Mouse (Mus musculus) ES-Bruce4 (cell line): ENCODE measurements at regions not wholly inside any gene's neighbourhood (a gene's known extent, or its start where the extent isn't known, plus 50 kb on each side); places are given as distances from the start of the nearest gene placed in this dataset.

Source experiments
- H3K27ac ChIP-seq: 2 replicates; pipeline ENCODE4 v1.5.1; 2012; ENCODE audit warnings: low read length, inconsistent platforms; ENCODE audit not compliant: insufficient read depth
- H3K27me3 ChIP-seq: 2 replicates; pipeline ENCODE4 v1.6.1; 2012; ENCODE audit warnings: mild to moderate bottlenecking, low read length, inconsistent platforms; ENCODE audit not compliant: control insufficient read depth, poor library complexity, insufficient read depth, severe bottlenecking
- H3K36me3 ChIP-seq: 2 replicates; pipeline ENCODE4 v1.6.1; 2012; ENCODE audit warnings: inconsistent platforms, mild to moderate bottlenecking, low read length, moderate library complexity; ENCODE audit not compliant: control insufficient read depth, poor library complexity, insufficient read depth, severe bottlenecking
- H3K4me1 ChIP-seq: one replicate; pipeline ENCODE4 v1.8.1; 2011; ENCODE audit warnings: low read length; ENCODE audit not compliant: control insufficient read depth, insufficient read depth
- H3K4me3 ChIP-seq: 2 replicates; pipeline ENCODE4 v1.5.1; 2011; ENCODE audit warnings: low read depth, mild to moderate bottlenecking, low read length
- H3K9ac ChIP-seq: 2 replicates; pipeline ENCODE4 v1.6.1; 2012; ENCODE audit warnings: low read depth, mild to moderate bottlenecking, inconsistent platforms; ENCODE audit not compliant: poor library complexity, severe bottlenecking
- H3K9me3 ChIP-seq: replicated peaks from 2 replicates; pipeline ENCODE4 v1.6.1; 2012; ENCODE audit warnings: mild to moderate bottlenecking, low read length, inconsistent platforms; ENCODE audit not compliant: control insufficient read depth, poor library complexity, insufficient read depth, severe bottlenecking
- CTCF ChIP-seq: IDR thresholded peaks from one replicate; pipeline ENCODE4 v1.8.1; 2011; ENCODE audit warnings: low read depth, low read length
- EP300 ChIP-seq: IDR thresholded peaks from 2 replicates; pipeline ENCODE4 v1.6.1; 2011; ENCODE audit warnings: low read depth, low read length; ENCODE audit not compliant: insufficient read depth
- POLR2A ChIP-seq: IDR thresholded peaks from one replicate; pipeline ENCODE4 v1.8.1; 2011; ENCODE audit warnings: low read length; ENCODE audit not compliant: insufficient read depth

GRCm38 (mm10) chr2:30733853-30734252, 69.6 kb downstream of the 1700001O22Rik start:
- no peak overlapping the region for H3K27ac ChIP-seq

GRCm38 (mm10) chr2:30731832-30732231, 71.6 kb downstream of the 1700001O22Rik start:
- Histone ChIP-seq H3K9me3 (no peaks in the 10 kb centered on the region), H3K4me1 (peaks cover 5% of the 10 kb centered on the region), H3K4me3 (no peak overlapping the region), H3K27me3 (no peaks in the 10 kb centered on the region), H3K36me3 (no peaks in the 10 kb centered on the region), H3K27ac (no peak overlapping the region), H3K9ac (no peak overlapping the region)
- TF ChIP-seq CTCF, result no peak
- no peak for TF ChIP-seq EP300
- TF ChIP-seq POLR2A, result no peak

More at GRCm38 (mm10) chr2:30733853-30734252, 69.6 kb downstream of the 1700001O22Rik start:
- no peaks in the 10 kb centered on the region for H3K36me3 ChIP-seq
- H3K4me1 ChIP-seq, result peaks cover 7% of the 10 kb centered on the region
- peaks cover under 1% of the 10 kb centered on the region; the same call in 1 of the 2 replicates for H3K9me3 ChIP-seq
- H3K9ac ChIP-seq, result no peak overlapping the region
- no peak overlapping the region for H3K4me3 ChIP-seq
- H3K27me3 ChIP-seq, result no peaks in the 10 kb centered on the region
- TF ChIP-seq CTCF, result no peak
- no peak for TF ChIP-seq POLR2A
- no peak for TF ChIP-seq EP300

- Histone ChIP-seq H3K4me1 (peaks cover 3% of the 10 kb centered on the region), H3K36me3 (no peaks in the 10 kb centered on the region), H3K27me3 (no peaks in the 10 kb centered on the region), H3K4me3 (no peak overlapping the region), H3K9ac (no peak overlapping the region), H3K9me3 (no peaks in the 10 kb centered on the region), H3K27ac (no peak overlapping the region)
- TF ChIP-seq POLR2A (no peak), EP300 (no peak), CTCF (no peak)
These were observed 75.5 kb downstream of the 1700001O22Rik start for GRCm38 (mm10) chr2:30727948-30728347.

GRCm38 (mm10) chr2:30725601-30726489, 77.6 kb downstream of the 1700001O22Rik start:
- Histone ChIP-seq H3K9ac (0 out of 2 replicates have a peak overlapping the region, but pooled peaks have one; percentile 7), H3K27me3 (no peaks in the 10 kb centered on the region), H3K9me3 (no peaks in the 10 kb centered on the region), H3K4me1 (peaks cover 11% of the 10 kb centered on the region), H3K4me3 (peak overlapping the region; percentile 17; the same call in 1 of the 2 replicates), H3K27ac (no peak overlapping the region), H3K36me3 (no peaks in the 10 kb centered on the region)
- TF ChIP-seq POLR2A, result no peak
- no peak for TF ChIP-seq CTCF
- no peak for TF ChIP-seq EP300

GRCm38 (mm10) chr2:30725186-30725585, 78.3 kb downstream of the 1700001O22Rik start:
- Histone ChIP-seq H3K36me3 (no peaks in the 10 kb centered on the region), H3K4me3 (no peak overlapping the region), H3K27me3 (no peaks in the 10 kb centered on the region), H3K9me3 (no peaks in the 10 kb centered on the region), H3K9ac (0 out of 2 replicates have a peak overlapping the region, but pooled peaks have one; percentile 7), H3K4me1 (peaks cover 14% of the 10 kb centered on the region), H3K27ac (no peak overlapping the region)
- no peak for TF ChIP-seq EP300
- TF ChIP-seq CTCF, result no peak
- no peak for TF ChIP-seq POLR2A

GRCm38 (mm10) chr2:30724521-30724920, 78.9 kb downstream of the 1700001O22Rik start:
- Histone ChIP-seq H3K4me3 (no peak overlapping the region), H3K4me1 (peaks cover 15% of the 10 kb centered on the region), H3K9ac (no peak overlapping the region), H3K9me3 (no peaks in the 10 kb centered on the region), H3K27ac (no peak overlapping the region), H3K27me3 (no peaks in the 10 kb centered on the region), H3K36me3 (no peaks in the 10 kb centered on the region)
- no peak for TF ChIP-seq CTCF
- no peak for TF ChIP-seq POLR2A
